Mouse (Mus musculus) spleen, adult 12 weeks (tissue): ENCODE measurements around the gene Pcbp1.
"Not testable (repeated sequence)": the region's sequence is repeated elsewhere in the genome, so short reads cannot be mapped to it uniquely, and the experiment has no call there.

Experiments used
- DNase-seq: peaks from one replicate; pipeline ENCODE4 v3.0.0; 2022; ENCODE audit warnings: low spot score

Gene Pcbp1

DNA sequence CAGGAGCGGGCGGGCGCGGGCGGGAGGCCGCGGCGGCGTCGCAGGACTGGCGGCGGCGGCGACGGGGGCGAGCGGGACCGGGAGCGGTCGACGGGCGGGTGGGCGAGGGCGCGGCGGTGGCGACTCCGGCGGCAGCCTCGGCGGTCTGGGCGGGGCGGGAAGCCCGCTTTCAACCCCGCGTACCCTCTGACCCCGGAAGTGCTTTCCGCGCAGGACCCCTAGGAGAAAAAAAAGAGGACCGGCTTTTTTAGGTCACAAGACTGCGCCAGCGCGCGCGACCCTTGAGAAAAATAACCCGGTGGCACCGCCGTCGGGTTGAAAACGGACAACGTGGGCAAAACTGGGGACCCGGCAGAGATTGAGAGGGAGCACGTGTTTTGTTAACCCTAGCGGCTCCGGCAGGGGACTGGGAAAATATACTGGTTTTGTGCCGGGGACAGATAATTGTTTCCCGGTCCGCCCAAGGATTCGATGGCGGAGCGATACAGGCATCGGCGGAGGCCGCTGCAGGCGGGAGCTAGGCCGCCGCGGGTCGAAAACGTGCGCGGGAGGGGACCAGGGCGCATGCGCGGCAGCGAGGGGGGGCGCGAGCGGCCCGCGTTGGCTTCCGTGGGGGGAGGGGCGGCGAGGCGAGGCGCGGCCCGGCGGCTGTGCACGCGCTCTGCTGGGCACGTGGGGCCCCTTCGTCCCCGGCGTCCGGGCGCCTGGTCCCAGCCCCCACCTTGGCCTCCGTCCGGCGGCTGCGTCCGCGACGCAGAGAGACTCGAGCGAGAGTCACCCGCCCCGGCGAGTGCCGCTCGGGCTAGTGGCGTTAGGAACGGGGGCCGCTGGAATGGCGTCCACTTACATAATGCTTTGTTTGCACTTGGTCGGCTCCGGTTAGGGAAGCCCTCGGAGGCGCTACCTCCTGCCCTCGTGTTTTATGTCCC is at the start of gene Pcbp1:
Gene Pcbp1, minus strand, starts transcription at position 290 of the 929 bp plus-strand sequence.
- DNase-seq, result peak; percentile 93

DNA sequence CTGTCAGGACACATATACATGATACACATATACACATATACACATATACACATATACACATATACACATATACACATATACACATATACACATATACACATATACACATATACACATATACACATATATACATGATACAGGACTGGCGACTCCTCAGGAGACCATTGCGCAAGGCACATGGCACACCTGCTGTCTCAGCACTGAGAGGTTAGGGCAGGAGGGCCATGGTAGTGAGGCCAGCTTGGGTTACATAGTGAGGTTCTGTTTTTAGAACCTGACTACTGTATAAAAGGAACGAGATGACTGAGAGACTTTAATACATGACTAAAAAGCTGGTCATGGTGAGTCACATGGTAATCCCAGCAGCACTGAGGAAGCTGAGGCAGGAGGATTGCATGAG is 48.4 kb upstream of the Pcbp1 start:
- no peak for DNase-seq

DNA sequence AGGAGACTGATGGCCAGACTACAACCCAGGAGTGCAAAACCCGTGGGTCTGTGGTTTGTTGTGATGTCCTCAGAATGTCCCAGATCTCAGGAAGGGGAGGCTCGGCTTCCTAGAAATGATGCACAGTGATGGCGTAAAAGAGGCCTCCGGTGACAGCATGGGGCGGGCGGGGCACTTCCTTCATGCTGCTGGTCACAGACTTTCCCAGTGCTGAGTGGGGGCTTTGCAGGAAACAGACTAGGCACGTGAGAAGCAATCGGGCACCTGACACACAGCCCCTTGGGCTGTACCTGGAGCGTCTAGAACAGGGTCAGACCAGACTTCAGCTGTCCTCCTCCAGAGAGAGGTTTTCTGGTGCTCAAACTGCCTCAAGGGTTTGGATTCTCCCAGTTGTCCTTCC is 44.7 kb upstream of the Pcbp1 start:
- DNase-seq, result no peak

DNA sequence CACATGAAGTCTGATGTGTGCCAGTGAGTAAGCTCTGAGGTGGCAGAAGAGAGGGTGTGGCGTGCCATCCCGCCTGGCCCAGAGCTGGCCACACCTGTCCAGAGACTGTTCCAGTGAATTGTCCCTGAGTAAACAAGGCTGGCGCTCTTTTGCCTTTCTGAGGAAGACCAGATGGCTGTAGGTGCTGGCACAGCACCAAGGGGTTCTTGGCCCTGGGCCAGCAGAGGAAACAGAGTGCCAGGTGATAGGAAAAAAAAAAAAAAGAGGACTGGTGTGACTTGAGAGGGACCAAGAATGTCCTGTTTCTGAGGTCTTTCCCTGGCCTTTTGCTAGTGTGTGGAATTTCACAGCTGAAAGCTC is 43.3 kb upstream of the Pcbp1 start:
- DNase-seq, result no peak

DNA sequence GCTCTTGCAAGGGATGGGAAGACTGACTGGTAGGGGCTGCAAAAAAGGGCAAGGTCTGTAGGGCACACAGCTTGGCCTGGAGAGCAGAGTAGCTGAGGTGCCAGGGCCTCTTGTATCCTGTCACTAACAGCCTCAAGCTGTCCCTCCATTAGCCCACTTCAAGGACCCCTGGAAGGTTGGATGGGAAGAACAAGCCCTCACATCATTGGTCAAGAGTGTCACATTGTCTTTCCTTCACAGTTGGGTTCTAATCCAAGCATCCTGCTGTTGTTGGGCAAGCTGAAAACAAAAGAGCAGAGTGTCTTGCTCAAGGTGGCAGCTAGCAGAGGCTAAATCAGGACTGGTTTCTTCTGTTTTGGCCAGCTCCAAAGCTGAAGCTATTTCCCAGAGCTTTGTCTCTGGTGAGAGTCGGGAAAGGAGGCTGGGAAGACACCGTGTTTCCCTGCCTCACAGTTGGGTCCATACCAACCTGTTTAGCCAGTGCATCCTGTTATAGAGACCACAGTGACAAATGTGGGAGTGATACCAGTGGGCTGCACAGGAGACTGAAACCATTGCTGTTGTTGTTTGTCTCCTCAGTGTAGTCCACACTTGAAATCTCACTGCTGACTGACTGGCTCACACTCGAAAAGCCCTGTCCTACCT is 42.8 kb upstream of the Pcbp1 start:
- no peak for DNase-seq

DNA sequence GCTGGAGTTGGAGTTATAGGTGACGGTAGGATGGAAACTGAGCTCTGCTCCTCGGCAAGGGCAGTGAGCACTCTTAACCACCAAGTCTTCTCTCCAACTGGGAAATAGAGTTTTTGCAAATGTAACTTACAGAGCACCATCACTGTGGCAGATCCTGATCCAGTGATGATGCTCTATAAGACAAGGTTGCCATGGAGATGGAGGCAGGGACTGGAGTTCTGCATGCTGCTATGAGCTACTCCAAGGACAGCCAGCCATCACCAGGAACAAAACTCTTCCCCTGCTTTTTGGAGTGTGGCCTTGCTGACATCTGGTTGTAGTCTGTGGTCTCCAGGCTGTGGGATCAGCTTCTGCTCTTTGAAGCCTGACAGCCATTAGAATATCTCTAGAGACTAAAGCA is 39.7 kb upstream of the Pcbp1 start:
- DNase-seq, result no peak

DNA sequence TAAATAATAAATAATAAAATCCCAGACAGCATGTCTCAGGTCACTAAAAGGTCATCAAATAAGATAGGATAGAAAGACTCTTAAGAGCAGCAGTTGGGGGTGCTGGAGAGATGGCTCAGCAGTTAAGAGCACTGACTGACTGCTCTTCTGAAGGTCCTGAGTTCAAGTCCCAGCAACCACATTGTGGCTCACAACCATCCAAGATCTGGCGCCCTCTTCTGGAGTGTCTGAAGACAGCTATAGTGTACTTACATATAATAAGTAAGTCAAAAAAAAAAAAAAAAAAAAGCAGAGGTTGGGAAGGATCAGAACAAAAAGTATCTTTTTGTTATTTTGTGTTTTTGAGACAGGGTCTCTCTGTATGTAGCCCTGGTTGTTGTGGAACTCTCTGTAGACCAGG is 31.1 kb upstream of the Pcbp1 start:
- DNase-seq, result not testable (repeated sequence)

DNA sequence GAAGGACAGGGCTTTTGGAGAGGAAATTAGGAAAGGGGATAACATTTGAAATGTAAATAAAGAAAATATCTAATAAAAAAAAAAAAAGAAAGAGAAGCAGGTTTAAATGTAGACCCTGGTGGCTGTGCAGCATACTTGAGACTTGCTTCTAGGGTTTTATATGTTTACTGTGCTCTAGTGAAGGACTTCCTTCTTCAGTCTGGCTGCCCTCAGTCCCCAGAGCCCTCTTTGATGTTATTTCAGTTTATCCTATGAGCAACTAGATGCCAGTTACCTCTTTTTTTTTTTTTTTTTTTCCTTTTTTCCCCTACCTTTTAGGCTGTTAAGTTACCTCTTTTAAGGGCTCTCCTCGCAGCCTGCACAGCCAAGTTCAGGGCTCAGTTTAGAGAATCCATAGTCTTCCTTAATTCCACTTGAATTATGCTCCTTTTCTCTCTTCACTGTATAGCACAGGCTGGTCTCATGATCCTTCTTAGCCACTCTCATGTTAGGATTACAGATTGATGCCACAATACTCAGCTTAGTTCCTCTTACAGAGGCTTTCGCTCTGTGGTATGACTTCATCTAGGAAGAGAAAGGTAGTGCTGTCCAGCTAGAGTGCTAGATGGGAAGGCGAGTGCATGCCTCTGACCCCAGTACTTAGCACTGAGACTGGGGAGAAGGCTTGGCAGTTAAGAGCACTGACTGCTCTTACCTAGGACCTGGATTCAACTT is 30.4 kb upstream of the Pcbp1 start:
- no peak for DNase-seq

DNA sequence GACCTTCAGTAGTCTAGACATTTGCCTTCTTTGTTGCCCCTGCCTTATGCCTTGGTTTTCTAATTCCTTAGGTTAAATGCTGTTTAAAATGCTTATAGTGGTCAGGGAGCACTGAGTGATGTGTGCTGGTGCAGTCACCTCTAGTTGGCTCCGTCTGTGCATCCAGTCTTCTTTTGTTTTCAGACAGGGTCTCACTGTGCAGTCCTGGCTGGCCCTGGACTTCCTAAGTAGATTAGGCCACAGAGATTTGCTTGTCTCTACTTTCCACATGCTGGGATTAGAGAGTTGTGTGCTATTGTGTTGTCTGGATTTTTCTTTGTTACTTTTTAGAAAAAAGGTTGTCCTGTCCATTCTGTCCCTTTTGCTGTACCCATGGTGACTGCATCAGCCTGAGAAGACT is 24.5 kb upstream of the Pcbp1 start:
- no peak for DNase-seq

DNA sequence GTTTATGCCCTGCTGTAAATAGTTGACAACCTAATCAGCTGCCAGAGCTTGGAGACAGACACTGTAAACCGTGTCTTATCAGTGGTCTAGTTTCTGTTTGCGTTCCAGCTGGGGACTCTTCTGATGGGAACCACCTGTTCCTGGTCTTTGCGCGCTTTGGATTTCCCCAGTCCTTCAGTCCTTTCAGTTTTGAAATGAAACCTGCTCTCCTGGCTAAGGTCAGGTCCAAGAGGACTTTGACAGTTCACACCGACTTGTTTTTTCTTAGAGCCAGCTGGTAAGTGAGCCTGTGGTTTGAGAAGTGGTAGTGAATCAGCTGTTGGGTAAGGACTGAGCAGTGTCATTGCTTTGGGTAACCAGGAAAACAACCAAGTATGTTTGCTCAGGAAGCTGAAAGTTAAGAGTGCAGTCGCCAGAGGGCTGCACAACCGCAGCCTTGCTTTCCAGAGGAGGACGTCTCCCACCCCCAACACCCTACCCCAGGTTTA is 21.8 kb upstream of the Pcbp1 start:
- peak; percentile 63 for DNase-seq

DNA sequence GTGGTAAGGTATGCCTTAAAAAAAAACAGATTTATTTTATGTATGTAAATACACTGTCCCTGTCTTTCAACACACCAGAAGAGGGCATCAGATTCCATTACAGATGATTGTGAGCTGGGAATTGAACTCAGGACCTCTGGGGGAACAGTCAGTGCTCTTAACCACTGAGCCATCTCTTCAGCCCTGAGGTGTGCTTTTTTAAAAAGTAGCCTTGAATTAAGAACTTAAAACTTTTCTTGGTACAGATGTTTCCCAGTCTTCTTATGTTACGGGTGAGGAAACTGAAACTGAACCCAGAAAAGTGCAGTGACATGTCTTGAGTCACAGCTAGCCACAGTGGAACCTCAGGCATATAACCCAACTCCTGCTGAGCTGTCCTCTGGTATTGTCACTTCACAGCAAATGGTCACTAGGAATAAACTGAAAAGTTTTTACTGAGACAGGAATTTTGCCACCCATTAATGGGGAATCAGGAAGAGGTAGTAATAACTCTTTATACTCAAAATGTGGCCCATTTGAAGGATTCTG is 21.2 kb upstream of the Pcbp1 start:
- peak; percentile 12 for DNase-seq

DNA sequence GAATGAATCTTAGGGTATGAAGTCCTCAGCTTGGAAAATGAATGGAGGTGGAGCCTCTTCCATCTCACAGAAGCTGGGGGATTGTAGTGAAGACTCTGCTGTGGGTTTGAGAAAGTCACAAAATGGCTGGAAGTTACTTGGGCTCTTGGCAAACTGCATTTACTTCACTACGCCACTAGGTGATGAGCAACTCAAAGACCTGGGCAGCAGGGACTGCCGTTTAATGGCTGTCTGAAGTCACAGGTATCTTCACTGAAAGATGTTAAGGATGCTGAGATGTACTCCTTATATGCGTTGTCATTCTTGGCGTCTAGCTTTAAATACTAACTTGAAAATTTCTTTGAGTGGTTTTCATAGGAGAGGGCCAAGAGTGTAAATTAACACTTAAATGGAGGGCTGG is 19.1 kb upstream of the Pcbp1 start:
- DNase-seq, result no peak

DNA sequence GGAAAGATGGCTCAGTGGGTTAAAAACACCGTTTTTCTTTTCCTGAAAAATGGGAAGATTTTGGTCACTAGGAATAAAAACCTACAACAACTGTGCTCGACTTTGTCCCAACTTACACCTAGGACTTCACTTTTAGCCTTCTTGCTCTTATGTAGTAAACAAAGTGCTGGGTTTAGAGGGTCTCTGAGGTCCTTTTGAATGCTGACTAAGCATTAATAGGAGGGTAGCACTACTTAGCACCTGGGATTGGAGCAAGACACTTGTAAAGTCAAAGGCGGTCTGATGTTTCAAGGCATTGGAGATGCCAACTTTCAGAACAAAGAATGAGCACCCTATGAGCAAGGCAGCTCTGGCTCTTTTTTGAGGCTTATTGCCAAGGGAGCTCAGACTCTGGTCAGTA is 17.7 kb upstream of the Pcbp1 start:
- DNase-seq, result no peak

DNA sequence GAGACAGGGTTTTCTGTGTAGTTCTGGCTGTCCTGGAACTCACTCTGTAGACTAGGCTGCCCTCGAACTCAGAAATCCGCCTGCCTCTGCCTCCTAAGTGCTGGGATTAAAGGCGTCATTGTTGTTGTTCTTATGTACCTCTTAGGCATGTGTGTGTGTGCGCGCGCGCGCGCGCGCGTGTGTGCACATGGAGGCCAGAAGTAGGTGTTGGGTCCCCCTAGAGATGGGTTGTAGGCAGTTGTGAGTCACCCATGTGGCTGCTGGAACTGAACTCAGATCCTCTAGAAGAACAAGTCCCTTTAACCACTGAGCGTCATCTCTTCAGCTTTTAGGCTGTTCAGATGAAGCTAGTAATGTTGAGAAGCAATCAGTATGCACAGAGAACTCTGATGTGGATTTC is 16.9 kb upstream of the Pcbp1 start:
- no peak for DNase-seq

DNA sequence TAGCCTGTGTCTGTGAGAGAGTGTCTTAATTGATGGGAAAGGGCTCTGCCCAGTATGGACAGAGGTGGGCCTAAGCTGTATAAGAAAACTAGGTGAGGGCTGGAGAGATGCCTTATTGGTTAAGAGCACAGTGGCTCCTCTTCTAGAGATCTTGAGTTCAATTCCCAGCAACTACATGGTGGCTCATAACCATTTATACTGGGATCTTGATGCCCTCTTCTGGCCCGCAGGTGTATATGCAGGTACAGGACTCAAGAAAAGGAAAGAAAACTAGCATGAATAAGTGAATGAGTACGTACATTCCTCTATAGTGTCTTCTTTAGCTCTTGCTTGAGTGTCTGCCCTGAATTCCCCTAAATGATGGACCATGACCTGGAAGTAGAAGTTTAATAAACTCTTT is 15.5 kb upstream of the Pcbp1 start:
- DNase-seq, result no peak

DNA sequence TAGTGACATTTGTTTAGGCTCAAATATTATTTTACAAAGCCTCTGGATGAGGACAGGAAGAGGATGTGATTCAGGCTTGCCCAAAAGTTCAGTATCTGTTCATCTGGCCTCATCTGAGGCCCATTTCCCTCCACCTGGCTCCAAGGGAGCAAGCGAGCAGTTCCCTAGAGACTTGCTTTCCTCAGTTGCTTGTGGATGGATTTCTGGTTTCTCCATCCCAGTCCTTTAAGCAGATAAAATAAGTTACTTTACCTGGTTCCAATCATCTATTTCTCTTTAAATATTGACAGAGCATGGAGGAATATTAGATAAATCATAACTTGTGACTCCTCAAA is 2.3 kb upstream of the Pcbp1 start:
- DNase-seq, result no peak

DNA sequence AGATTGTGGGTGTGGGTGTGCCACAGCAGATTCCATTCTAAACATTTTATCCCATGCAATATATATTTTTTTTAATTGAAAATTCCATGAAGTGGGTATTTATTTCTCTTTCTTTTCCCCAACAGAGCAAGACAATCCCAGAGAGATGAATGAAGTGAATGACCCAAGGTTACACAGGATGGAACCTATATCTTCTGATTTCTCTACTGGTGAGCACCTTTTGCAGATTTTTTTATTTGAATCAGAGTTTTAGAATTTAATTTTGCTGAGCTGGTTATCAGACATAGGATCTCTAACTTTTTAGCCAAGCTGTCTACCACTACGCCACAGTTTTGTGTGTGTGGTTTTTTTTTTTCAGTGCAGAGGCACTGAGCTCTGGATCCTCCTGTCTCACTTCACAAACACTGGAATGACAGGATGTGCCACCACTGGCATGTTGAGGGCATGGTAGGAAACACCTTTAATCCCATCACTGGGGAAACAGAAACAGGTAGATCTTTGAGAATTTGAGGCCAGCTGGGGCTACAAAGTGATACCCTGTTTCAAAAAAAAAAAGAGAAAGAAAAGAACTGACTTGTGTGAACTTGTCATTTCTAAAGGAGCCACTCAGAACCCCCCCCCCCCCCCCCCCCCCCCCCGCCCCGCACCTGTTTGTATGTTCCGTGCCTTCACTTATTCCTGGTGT is 1.8 kb upstream of the Pcbp1 start:
- no peak for DNase-seq

DNA sequence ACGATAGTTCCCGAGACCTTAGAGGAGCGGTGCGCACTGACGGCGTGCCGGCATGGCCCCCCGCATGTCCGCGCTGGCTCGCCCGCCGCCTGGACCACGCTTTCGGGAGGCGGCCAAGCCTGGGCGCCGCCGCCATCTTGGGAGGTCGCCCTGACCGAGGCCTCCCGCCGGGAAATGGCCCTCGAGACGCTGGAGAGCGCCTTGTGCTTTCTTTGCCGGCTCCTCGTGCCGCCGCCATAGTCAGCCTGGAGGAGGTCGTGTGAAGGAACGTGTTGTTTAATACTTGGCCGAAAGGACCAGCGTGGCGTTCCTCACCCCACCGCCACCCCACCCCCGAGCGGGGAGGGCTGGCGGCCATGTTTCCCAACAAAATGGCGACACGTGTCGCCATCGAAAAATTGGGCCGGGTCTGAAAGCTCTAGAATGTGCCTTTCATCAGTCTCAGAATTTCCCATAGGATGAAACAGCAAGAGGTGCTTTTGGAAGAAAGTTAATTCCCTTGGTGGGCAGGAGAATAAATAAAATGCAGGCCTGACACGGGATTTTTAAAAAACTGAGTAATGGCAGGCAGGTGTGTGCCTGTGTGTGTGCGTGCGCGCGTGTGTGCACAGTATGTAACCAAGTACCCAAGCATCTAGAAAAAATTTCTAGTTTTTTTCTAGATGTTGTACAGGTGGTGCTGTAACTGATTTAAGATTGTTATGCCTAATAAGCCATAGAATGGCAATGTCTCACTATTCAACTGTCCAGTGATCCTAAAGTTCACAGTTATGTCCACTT is 1.0 kb upstream of the Pcbp1 start:
- DNase-seq, result peak; percentile 83

DNA sequence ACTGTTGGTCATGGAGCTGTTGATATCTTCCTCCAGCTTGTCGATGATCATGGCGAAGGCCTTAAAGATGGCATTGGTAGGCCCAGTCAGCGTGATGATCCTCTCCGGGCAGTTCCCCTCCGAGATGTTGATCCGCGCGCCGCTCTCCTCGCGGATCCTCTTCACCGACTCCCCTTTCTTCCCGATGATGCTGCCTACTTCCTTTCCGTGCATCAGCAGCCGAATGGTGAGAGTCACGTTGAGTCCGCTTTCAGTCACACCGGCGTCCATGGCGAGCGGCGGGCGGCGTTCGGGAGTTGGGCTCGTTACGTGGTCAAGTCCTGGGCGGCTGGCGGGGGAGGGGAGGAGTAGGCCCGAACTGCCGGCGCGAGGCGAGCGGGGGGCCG is 482 bp downstream of the Pcbp1 start:
- peak; percentile 71 for DNase-seq

DNA sequence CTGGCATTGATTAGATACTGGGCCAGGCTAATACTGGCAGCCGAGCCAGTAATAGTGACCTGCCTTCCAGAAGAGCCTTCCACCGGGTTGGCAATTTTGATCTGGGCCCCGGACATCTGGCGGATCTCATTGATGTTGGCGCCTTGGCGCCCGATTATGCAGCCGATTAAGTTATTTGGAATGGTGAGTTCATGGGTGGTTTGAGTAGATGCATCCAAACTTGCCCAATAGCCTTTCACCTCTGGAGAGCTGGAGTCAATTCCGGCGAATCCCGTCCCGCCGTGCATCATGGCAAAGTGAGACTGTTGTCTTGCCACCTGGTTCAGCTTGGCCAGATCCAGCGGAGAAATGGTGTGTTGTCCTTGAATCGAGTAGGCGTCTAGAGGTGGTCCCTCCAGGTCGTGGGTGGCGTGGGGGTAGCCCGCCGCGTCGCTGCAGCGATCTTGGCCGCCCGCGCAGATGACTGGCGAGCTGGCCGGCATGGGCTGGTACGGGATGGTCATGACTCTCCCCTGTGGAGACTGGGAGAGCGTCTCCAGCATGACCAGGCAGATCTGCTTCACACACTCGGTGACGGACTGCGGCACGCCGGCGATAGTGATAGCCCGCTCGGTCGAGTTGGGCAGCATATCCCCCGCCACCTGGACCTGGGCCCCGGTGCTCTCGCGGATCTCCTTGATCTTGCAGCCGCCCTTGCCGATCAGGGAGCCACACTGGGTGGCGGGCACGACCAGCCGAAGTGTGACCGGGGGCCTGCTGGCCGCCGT is 1.1 kb downstream of the Pcbp1 start:
- DNase-seq, result peak; percentile 68
